Mouse (Mus musculus) cortical plate, adult 2 months (tissue): Measurements from ENCODE around the gene Lrrc40.

ENCODE experiments used
- CTCF ChIP-seq: fragments of 200-500 bp; IDR thresholded peaks from 2 replicates; pipeline ENCODE4 v1.5.1; 2011; ENCODE audit warnings: mild to moderate bottlenecking, control low read depth, low read length; ENCODE audit not compliant: insufficient read depth; ENCODE audit errors: extremely low read depth
- POLR2A ChIP-seq: fragments of 200-500 bp; IDR thresholded peaks from 2 replicates; pipeline ENCODE4 v1.6.1; 2011; ENCODE audit warnings: mild to moderate bottlenecking, low read length, control low read depth; ENCODE audit not compliant: insufficient read depth; ENCODE audit errors: extremely low read depth

DNA sequence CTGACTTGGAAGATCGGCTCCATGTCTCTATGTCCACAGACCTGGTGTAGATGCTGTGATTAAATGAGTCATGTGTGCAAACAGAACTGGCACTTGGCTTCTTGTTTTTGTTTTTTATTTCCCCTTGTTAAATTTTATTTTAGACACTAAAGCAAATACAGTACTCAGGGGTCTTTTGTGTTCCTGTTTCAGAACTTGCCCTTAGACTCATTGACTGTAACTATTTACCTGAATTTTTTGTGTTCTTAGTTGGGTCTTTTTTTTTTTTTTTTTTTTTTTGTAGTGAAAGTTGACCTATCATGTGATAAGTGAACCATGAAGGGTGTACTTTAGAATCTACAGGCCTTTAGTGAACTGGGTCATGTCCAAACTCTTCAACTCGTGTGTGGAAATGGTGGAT is 4.3 kb downstream of the Lrrc40 start:
- no peak for TF ChIP-seq CTCF
- no peak for TF ChIP-seq POLR2A
